Mouse (Mus musculus) erythroblast, adult 5-6 weeks (primary cell): Measurements from ENCODE around the gene Crat. TPM values are rescaled to one million over a fixed set of nuclear protein-coding genes. Genes with fewer than 3 reads are reported as not detected.

Source experiments
- ATAC-seq: replicated peaks from 2 replicates; pipeline ENCODE4 v1.8.0; 2016; ENCODE audit warnings: moderate number of reproducible peaks, mild to moderate bottlenecking, moderate TSS enrichment, inconsistent platforms; ENCODE audit not compliant: poor library complexity, low FRiP score, severe bottlenecking
- total RNA-seq, 2 experiments: library from RNA; stranded (forward) in 1 of 2; stranded (reverse) in 1 of 2; fragments of 150-400 nt in 1 of 2; fragments of 200-764, 138-1000 nt in 1 of 2; gene quantifications; 2 replicates each; pipeline versions ENCODE4 v1.2.3 to v1.2.4; 2015 to 2017; ENCODE audit warnings: low replicate concordance in 2 of 2

Gene Crat
- total RNA-seq, 2 experiments from 2014 or later, result 51.8 to 69.4 TPM

DNA sequence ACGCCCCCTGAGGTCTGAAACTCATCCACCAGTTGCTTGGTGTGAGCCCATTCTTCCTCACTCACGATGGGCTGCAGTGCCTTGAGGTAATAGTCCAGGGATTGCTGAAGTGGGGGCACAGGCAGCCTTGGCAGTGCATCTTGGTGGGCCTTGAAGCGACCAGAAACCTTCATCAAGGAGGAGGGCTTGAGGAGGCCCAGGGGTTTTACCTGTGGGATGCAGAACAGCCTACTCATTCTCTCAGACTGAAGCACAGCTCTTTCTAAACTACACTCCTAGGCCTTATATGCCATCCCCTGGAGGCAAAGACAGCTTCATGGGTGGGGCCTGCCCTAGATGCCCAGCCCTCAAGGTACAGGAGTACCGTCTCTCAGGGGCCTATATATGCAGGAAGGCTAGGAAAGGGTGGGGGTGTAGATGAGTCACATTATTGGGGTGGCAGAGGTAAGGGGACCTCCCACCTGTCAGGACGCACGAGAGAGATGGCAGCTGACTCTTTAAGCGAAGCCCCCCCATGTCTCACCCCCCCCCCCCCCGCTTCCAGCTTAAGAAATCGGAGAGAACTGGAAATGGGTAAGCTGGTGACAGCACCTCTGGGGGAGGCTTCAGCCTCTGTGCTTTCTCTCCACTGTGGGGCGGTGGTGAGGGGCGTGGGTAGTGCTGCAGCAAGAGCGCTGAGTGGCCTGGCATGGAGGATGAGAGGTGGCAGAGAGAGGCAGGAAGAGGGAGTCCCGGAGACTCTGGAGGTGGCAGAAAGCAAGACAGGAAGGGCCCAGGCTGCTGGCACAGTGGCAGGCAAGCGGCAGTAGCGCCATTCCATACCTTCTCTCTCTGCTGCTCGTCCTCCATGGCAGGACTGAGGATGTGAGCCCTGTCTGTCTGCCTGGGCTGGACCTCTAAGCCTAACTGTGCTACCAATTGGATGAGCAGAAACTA is 2.3 kb downstream of the Crat start:
- no peak for ATAC-seq

DNA sequence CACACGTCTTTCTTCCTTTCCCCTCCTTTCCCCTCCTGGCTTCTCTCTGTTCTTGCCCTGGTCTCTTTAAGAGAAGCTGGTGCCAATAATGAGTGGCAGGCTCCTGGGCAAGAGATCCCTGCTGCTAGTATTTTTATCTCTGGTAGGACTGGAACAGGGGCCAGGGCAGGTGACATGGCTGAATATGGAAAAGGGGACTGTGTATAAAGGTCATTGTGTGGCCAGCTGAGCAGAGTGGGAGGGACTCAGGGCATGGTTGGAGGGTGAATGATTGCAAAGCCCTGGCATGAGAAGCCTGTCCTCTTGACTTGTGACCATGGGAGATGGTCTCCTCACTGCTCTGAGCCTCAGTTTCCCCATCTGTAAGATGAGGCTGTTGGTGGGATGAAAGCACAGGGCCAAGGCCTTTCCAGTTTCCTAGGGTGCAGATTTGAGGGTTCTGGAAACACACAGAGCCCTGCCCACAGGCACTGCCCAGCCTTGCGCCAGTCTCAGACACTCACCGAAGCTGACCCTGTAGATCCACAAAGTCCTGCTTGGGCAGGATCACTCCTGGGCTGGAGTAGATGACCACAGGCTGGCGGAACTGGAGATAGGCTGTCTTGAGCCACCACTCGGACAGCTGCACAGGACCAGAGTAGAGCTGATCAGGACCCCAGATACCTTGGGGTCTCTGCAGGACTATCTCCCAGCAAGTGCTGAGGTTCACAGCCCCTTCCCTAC is 6.0 kb downstream of the Crat start:
- ATAC-seq, result no peak

DNA sequence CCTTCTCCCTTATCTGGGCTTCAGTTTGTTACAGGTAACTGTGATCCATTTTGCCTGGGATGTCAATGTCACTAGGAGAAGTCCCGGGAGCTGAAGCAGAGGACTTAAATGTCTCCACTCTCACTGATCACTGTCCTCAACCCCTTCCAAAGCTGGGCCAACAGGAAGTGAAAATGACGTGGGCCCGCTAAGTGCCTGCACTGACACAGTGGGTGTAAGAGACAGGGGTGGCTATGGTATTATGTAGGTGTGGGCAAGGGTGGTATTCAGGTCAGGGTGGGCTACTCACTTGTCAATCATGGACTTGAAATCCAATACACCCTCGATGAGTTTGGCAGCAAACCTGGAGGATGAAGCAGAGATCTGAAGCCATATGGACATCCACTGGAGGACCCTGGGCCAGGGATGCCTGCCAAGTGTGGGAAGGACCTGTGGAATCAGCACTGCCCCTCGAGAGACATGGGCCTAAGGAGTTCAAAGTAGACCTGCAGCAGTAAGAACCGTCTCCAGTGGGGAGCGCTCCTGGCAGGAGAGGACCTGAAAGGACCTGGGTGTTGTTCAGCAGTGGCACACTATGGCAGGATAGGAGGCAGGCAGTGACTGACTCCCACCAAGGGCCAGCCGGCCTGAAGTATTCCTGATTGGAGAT is 7.0 kb downstream of the Crat start:
- no peak for ATAC-seq

DNA sequence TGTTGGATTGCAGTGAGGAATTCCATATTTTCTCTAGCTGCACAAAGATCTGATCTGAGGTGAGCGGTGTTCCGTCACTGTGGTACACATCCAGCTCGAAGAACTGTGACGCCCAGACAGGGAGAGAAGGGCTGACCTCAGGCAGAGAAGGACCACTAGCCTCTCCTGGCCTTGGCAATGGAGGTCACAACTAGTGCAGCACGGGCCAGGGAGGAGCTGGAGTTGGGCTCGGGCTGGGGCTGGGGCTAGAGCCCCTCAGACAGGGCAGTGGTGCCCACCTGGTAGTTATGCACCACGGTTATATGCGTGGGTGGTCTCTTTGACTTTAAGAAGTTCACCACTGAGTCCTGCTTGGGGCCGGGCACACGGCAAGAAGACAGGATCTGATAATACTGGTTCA is 7.8 kb downstream of the Crat start:
- ATAC-seq, result no peak

DNA sequence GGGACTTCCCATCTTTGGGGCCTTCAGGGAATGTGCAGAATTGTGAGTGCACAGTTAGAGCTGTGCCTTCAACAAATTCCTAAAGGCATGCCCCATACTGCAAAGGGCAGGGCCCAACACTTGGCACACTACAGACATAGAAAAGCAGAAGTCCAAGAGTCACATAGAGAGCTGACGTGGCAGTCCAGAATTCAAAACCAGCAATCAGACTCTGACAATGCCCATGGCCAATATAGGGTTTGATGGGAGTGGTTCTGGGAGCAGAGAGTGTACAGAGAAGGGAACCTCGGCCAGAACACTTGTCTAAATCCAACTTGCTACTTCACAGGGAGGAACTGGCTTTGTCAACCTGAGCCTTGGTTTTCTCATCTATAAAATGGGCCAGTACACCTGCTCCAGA is 8.4 kb downstream of the Crat start:
- no peak for ATAC-seq

DNA sequence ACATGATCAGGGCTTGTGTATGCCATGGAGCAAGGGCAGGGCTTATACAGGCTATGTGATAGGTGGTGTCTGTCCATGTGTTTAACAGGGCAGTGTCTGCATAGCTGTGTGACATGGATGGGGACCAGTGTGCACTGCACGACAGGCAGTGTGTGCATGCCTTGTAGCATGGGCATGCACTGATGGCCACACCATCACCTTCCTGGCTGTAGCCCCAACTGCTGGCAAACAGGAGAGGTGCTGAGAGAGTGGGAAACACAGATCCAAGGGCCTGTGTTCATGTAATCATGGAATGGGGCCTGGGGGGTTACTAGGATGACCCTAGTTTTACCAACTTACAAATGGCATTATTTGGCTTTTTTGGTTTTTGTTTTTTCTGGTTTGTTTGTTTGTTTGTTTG is 11.7 kb downstream of the Crat start:
- no peak for ATAC-seq

DNA sequence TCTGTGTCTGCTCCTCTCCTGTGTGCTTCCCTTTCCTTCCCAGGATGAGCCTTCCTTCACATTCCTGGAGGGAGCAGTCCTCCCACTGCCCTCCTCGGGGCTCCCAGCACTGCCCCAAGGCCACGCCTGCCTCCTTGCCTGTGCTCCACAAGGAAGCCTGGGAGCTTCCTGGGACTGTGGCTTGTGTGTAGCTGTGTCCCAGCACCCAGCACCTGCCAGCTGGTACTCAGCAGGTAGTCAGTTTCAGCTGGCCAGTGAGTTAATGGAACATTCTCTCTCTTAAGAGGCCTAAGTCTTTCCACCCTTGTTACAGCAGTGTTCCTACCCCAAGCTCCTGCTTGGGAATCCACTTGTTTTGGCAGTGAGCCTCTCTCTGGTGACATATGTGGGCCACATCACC is 12.8 kb downstream of the Crat start:
- ATAC-seq, result no peak

DNA sequence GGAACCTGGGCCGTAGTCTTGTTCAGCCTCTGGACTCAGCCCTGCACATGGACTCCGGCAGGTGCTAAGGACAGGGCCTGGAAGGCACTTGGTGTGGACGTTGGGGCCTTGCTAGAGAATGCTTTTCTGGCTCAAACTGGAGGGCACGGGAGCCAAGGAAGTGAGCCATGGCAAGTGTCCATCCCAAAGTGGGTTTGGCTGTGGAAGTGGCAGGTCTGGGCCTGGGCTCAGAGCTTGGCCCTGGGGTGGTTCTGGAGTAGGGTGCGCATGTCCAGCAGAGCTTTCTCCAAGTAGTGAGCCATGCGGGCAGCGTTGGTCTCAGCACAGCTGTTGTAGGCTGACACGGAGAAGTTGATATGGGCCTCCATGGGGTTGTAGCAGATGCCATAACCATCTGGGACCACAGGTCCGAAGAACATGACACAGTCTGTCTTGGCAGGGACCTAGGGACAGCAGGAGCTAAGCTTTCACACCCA is 13.2 kb downstream of the Crat start:
- ATAC-seq, result no peak

DNA sequence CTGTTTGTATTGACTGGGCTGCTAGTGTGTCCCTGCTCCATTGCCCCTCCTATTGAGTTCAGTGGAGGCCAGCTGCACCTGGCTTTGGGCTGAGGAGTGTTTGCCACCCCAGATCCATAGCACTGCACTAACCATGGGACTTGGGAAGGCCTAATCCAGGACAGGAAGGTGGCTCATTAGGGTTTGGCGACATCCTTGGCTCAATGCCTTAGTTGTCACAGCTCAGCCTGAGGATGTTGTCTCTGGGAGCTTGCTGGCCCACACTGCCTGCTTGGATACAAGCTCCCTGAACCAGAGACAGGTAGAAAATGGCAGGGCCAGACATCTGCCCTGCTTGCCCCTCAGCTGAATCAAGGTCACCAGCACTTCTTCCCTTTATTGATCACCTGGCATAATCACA is 14.0 kb downstream of the Crat start:
- no peak for ATAC-seq

DNA sequence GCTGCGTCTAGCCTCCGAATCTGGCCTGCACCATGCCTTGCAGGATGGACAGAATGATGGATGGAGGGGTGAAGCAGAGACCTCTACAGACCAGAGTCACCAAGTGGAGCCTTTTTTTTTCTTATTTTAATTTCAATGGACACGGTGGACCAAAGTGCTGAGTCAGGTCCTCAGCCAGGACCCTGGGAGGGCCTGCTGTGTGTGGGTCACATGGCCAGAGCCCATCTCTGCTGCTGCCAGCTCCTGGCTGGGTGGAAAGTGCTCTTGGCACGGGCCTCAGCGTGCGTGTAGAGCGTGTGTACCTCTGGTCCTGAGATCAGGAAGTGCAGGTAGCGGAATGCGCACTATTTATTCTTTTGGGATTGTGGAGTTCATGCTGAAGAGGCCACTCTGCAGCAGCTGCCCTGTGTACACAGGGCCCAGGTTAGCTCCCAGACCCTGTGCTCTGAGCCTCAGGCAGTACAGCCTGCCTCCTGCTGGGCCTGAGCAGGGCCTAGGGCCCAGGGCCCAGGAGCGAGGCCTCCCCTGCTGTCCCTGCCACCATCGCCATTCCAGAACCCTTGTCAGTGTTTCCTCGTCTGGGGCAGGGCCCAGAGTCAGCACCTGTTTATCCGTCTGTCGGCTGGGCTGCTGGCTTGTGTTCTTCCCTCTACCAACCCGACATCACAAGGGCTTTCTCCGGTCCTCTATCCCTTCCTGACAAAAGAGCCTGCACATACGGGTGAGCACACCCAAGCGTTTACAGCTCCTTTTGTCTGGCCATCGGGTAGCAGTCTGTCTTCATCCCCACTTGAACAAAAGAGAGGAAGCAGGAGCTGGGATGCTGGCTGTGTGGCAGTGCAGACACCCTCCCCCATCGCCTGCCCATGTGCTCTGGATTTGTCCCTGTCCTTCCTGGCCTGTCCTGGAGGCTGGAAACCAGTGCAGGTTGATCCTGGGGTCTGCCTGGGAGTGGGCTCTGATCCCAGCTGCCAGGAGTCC is 16.1 kb downstream of the Crat start:
- no peak for ATAC-seq

DNA sequence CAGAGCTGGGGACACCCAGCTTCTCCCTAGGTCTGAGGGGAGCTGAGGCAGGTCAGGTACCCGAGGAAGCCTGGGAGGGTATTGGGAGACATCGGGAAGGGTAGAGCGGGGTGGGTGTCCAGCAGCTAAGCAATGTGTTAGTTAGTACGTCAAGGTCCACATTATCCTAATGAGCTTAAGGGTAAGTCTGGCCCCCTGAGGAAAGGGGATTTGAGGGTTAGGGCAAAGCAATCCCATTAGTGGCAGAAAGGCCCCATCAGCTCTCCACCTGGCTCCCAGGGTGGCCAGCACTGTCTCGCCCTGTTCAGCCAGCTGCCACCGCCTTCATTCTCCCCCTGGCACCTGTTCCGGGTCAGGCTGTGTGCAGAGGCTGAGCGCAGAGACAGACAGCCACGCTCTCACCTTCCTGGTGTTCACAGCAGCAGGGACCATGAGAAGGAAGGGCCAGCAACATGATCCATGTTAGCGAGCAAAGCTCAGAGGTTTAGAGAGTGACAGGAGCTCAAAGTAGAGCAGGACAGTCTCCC is 17.6 kb downstream of the Crat start:
- ATAC-seq, result no peak

DNA sequence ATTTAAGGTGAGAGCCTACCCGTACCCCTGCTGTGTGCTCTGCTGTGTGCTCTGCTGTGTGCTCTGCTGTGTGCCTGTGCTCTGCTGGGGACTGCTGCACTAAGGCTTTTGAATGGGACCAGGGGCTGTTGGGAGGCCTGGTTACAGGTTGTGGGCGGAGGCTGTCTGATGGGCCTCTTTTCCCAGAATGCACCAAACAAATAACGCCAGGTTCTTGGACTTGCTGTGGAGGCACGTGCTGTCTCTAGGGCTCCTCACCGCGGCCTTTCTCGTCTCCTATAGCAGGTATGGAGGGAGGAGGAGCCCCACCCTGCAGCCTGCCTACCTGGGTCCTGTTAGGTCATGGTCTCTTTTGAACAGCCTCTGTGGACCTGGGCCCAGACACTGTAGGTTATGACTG is 19.4 kb downstream of the Crat start:
- no peak for ATAC-seq

DNA sequence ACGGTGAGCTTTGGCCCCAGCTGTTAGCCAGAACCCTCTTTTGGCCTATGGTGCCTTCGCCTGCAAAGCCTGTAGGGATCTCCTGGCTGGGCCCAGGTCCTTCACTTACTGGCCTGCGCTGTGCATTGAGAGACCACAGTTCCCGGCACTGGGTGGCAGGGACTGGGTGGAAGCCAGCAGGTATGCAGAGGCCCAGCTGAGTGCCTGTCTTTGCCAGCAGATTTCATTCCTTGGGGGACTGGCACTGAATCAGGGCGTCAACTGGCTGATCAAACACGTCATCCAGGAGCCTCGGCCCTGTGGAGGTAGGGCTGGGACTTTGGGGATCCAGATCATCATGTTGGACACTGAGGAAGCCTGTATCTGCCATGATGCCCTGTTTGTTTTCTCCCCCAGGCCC is 19.9 kb downstream of the Crat start:
- ATAC-seq, result no peak

DNA sequence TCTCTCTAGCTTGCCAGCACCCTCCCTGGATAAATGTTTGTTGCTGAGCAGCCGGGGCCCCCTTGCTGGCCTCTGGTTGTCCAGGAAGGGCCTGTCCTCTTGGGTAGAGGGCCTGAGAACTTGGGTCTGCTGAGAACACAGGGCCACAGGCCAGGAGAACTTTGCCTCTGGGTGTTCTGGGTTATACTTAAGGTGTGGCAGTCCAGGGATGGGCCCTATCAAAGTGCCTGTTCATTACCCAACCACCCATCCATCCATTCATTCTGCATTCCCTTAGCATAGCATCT is 22.3 kb downstream of the Crat start:
- ATAC-seq, result no peak

DNA sequence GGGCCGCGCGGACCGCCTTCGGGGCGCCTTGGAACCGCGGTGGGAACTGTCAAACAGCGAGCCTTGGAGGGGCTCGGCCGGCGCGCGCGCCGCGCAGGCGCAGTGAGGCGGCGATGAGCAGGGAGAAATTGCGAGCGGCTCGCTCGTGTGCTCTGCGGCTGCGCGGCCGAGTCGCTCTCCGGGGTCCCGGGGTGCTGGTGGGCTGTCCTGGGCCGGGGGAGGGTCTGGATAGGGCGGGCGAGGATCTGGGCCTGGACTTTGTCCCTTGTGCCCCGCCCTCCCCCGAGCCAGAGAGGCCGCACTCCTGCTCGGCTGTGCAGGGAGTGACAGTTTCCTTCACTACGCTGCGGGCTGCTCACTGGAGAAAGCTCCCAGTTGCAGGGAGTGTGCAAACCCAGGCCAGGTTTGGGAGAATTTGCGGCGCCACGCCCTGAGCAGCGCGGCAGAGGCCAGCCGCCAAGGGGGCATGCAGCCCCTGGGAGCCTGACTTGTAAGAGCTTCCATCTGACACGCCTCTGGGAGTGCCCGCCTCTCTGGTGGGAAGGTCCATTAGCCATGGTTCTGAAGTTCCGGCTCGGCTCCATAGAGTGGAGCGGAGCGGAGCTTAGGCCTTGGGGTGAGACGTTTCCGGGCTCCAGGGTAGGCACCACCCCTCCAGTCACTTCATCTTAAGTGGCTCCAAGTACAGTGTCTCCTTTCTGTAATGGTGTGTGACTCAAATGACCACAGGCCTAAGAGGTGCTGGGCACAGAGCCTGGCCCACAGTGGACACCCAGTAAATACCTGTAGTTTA is 22.8 kb downstream of the Crat start:
- peak; percentile 21 for ATAC-seq

DNA sequence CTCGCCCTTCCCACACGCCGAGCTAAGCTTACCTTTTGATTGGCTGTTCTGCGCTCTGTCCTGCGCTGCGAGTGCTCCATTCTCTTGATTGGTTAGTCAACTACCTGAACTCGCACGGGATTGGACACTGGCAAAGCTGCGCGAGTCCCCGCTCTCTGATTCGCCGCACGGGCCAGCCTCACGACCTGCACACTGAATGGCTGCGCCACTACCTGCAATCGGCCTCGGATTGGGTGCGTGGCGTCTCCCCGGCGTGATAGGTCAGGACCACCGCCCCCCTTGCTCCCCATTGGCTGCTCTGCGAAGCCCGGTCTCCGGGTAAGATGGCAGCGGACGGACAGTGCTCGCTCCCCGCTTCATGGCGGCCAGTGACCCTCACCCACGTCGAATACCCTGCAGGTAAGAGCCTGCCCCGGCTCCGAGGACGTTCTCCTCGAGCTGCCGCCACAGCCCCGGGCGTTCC is 23.5 kb downstream of the Crat start, which contains the start of gene Dolpp1:
Dolpp1 (plus strand) TSS at position 141 of the 463 bp plus-strand sequence.
- peak; percentile 93 for ATAC-seq

DNA sequence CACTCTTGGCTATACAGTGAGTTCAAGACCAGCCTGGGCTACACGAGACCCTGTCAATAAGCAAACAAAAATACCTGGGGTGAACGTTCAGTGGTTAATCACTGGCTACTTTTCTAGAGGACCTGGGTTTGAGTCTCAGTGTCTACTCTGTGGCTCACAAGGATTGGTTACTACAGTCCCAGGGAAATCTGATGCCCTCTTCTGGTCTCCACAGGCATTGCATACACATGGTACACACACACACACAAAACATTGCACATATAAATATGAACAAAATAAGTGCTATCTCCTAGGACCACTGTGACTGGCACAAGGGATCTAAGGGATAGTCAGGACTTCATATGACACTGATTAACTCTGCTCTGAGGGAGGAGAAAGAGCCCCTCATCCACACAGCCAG is 26.6 kb downstream of the Crat start:
- ATAC-seq, result no peak

DNA sequence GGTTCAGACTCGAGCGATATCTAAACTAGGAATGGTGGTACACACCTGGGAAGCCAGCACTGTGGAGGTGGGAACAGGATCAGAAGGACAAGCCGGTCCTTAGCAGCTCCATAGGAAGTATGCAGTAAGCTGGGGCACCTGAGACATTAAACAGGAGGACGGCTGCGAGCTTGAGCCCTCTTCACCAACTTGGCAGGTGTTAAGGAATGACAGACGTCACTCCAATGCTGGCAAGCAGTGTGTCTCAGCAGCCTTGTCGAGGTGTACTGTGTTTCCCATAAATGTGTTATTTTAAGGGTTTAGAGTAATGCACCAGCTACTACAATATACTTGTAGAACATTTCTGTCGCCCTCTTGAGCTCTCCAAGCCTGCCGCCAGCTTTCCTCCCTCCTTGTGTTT is 28.7 kb downstream of the Crat start:
- no peak for ATAC-seq
